Mouse (Mus musculus) liver, postnatal 0 days (tissue): ENCODE measurements around the gene Chrm4.
A peak's percentile ranks its signal among the peaks of the same experiment; 100 is the strongest.

Experiments used
- CTCF ChIP-seq: sonication (generic); IDR thresholded peaks from 2 replicates; pipeline ENCODE4 v1.5.1; 2016; ENCODE audit warnings: antibody characterized with exemption, low read depth
- EP300 ChIP-seq: IDR thresholded peaks from 2 replicates; pipeline ENCODE4 v1.6.1; 2016; ENCODE audit warnings: antibody characterized with exemption, low read depth, mild to moderate bottlenecking

DNA sequence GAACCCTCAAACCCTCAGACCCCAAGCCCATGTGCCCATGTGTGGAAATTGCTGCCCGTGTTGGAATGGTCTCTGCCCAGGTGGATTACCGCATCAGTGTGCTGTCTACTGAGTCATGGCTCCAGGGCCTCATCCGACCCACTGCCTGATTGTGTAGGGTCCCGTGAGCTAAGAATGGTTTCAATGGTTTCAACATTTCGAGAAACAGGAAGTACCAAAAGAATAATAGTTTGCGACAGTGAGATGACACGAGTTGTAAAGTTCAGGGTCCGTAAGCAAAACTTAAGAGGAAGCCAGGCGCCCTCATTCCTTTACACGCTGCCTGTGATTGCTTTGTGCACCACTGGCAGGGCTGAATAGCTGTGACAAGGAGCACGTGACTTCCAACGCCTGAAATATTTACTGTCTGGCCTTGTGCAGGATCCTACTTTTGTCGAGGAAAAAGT, 45.1 kb downstream of the Chrm4 start:
- TF ChIP-seq CTCF, result no peak
- TF ChIP-seq EP300, result peak; percentile 52; the same call in 1 of the 2 replicates
